Mouse (Mus musculus): Measurements from ENCODE around the gene Hoxc5. TPM values are rescaled to one million over a fixed set of nuclear protein-coding genes. Genes with fewer than 3 reads are reported as not detected.

Gene Hoxc5
- polyA plus RNA-seq, 1 experiment from 2014 or later, result 20.3 TPM

DNA sequence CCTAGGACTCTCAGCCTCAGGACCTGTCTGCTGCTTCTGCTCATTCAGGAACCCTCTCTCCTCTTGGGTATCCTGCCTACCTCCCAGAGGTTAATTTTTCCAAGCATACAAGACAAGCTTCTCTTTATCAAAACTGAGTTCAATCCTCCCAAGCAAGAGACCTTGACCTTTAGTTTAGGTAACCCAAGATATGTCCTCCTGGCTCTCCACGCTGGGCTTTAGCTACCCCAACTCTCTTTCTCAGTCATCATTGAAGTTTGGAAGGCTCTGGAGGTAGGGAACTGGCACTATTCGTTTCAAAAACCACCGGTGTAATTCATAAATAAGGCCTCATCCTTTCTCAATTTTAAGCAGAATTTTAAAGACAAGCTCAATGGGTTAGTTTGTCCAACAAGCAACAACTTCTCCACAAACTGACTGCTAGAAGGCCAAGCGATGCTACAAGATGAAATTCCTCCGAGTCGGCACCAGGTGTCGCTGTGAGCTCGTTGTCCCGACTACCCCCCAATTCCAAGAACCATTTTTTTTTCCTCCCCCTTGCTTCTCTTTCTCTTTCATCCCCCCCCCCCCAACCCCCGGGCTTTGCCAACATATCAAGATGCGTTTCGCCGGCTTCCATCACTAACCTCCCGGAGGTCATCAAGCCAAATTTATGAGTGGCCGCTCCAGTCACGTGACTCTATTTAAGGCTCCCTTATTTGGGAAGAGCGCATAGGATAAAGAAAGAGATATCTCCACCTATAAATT is 46.2 kb downstream of the Hoxc5 start:
- H3K9ac ChIP-seq (replicated peaks; ENCODE audit: low read depth, low read length), result no peak overlapping the region
- peaks cover 32% of the 10 kb centered on the region for H3K27me3 ChIP-seq (ENCODE audit: control insufficient read depth, insufficient read depth, low read length)
- WGBS, result 7% methylated on average over 17 of the region's 17 CpGs
- peaks cover 6% of the 10 kb centered on the region; the same call in 1 of the 2 replicates for H3K4me1 ChIP-seq (ENCODE audit: control insufficient read depth, insufficient read depth, low read length)
- no peaks in the 10 kb centered on the region for H3K36me3 ChIP-seq (ENCODE audit: control insufficient read depth, insufficient read depth, low read length)
- H3K9me3 ChIP-seq (ENCODE audit: control insufficient read depth, low read depth, low read length), result no peaks in the 10 kb centered on the region
- peak overlapping the region; percentile 45 for H3K4me2 ChIP-seq (replicated peaks; ENCODE audit: low read depth, low read length)
- H3K27ac ChIP-seq (ENCODE audit: low read length), result peak overlapping the region; percentile 89; the same call in 1 of the 2 replicates
- H3K4me3 ChIP-seq (ENCODE audit: low read depth, low read length), result peak overlapping the region; percentile 32
- no peak for ATAC-seq (ENCODE audit: insufficient number of reproducible peaks, insufficient read depth, low FRiP score, low read depth)

DNA sequence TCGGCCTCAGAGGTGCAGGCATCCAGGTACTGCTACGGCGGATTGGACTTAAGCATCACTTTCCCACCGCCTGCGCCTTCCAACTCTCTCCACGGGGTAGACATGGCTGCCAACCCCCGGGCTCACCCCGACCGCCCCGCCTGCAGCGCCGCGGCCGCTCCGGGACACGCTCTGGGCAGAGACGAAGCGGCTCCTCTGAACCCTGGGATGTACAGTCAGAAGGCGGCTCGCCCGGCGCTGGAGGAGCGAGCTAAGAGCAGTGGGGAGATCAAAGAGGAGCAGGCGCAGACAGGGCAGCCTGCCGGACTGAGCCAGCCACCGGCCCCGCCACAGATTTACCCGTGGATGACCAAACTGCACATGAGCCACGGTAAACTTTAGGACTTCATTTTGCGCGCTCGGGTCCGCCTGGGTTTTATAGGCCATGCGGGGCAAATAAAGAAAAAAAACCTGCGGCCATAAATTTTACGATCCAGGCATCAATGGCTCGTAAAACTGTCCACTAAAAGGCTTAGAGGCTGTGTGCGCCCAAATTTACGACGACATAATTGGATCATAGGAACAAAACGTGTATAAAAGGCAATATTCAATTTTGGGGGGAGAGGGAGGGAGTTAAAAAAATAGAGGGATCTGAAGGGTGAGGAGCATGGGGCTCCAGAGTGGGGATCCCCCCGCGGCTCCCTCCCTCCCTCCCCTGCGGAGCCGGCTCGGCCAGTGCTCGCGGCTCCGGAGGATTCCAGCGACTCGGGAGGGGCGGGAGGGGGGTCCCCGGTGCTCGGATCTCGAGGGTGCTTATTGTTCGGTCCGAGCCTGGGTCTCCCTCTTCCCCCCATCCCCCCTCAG is 47.1 kb downstream of the Hoxc5 start:
- H3K9me3 ChIP-seq (ENCODE audit: control insufficient read depth, low read depth, low read length), result no peaks in the 10 kb centered on the region
- peaks cover 23% of the 10 kb centered on the region for H3K27me3 ChIP-seq (ENCODE audit: control insufficient read depth, insufficient read depth, low read length)
- WGBS, result under 1% methylated on average over 56 of the region's 57 CpGs
- H3K4me1 ChIP-seq (ENCODE audit: control insufficient read depth, insufficient read depth, low read length), result peaks cover 6% of the 10 kb centered on the region; the same call in 1 of the 2 replicates
- no peaks in the 10 kb centered on the region for H3K36me3 ChIP-seq (ENCODE audit: control insufficient read depth, insufficient read depth, low read length)
- peak overlapping the region; percentile 65 for H3K9ac ChIP-seq (replicated peaks; ENCODE audit: low read depth, low read length)
- H3K27ac ChIP-seq (ENCODE audit: low read length), result peak overlapping the region; percentile 89
- H3K4me2 ChIP-seq (replicated peaks; ENCODE audit: low read depth, low read length), result peak overlapping the region; percentile 45
- H3K4me3 ChIP-seq (ENCODE audit: low read depth, low read length), result peak overlapping the region; percentile 32
- ATAC-seq (ENCODE audit: insufficient number of reproducible peaks, insufficient read depth, low FRiP score, low read depth), result peak; percentile 49

DNA sequence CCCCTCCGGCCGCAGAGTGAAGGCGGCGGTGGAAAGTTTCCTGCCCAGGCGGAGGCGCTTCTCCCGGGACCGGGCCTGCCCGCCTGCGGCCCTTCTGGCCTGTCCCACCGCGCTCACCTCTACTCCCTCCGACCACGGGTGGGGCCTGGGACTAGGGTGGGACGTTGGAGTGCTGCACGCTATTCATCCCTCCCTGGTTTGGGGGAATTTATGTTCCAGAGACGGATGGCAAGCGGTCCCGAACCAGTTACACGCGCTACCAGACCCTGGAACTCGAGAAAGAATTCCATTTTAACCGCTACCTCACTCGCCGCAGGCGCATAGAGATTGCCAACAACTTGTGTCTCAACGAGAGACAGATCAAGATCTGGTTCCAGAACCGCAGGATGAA is 47.8 kb downstream of the Hoxc5 start:
- Histone ChIP-seq H3K27me3 (ENCODE audit: control insufficient read depth, insufficient read depth, low read length) (peaks cover 21% of the 10 kb centered on the region), H3K27ac (ENCODE audit: low read length) (peak overlapping the region; percentile 89), H3K9me3 (ENCODE audit: control insufficient read depth, low read depth, low read length) (no peaks in the 10 kb centered on the region), H3K4me3 (ENCODE audit: low read depth, low read length) (peak overlapping the region; percentile 32), H3K36me3 (ENCODE audit: control insufficient read depth, insufficient read depth, low read length) (no peaks in the 10 kb centered on the region), H3K9ac (replicated peaks; ENCODE audit: low read depth, low read length) (peak overlapping the region; percentile 65), H3K4me1 (ENCODE audit: control insufficient read depth, insufficient read depth, low read length) (peaks cover 6% of the 10 kb centered on the region; the same call in 1 of the 2 replicates), H3K4me2 (replicated peaks; ENCODE audit: low read depth, low read length) (peak overlapping the region; percentile 45)
- 2% methylated on average over 28 of the region's 28 CpGs for WGBS
- no peak for ATAC-seq (ENCODE audit: insufficient number of reproducible peaks, insufficient read depth, low FRiP score, low read depth)

DNA sequence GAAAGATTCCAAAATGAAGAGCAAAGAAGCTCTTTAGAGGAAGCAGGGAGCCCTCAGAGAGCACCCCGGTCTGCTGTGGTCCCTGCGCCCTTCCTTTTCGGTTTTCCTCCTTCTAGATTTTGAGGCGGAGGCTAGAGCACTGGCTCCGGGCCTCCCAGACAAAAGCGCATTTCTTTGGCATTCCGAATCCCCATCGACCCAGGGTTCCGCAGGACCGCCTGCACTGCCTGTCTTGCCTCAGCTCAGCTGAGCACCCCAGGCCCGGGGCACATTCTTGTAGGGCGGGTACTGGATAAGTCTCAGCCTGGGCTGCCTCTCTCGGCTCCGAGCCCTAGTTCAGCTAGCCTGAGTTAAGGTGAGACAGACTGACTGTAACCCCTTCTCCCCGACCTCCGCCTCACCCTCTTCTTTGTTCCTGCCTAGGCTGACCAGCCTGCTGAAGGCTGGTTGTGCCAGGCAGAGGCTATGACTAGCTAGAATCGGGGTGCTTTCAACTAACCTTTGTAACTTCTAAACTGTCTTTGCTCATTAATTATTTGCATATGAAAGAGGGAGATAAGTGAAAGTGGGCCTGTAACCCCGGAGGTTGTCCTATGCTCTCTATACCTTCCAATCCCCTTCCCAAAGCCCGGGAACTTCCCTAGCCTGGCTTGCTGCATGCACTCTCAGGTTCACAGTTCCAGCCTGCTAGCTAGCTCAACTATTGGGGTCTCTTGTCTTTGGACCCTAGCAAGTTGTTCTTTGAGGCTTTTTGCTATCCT is 48.3 kb downstream of the Hoxc5 start:
- Histone ChIP-seq H3K27ac (ENCODE audit: low read length) (peak overlapping the region; percentile 89), H3K4me1 (ENCODE audit: control insufficient read depth, insufficient read depth, low read length) (peaks cover 6% of the 10 kb centered on the region; the same call in 1 of the 2 replicates), H3K4me2 (replicated peaks; ENCODE audit: low read depth, low read length) (peak overlapping the region; percentile 45), H3K9ac (replicated peaks; ENCODE audit: low read depth, low read length) (peak overlapping the region; percentile 65), H3K9me3 (ENCODE audit: control insufficient read depth, low read depth, low read length) (no peaks in the 10 kb centered on the region), H3K36me3 (ENCODE audit: control insufficient read depth, insufficient read depth, low read length) (no peaks in the 10 kb centered on the region), H3K27me3 (ENCODE audit: control insufficient read depth, insufficient read depth, low read length) (peaks cover 21% of the 10 kb centered on the region), H3K4me3 (ENCODE audit: low read depth, low read length) (peak overlapping the region; percentile 32)
- WGBS, result 14% methylated on average over 19 of the region's 19 CpGs
- ATAC-seq (ENCODE audit: insufficient number of reproducible peaks, insufficient read depth, low FRiP score, low read depth), result 0 out of 2 replicates have a peak, but pooled peaks have one; percentile 19

DNA sequence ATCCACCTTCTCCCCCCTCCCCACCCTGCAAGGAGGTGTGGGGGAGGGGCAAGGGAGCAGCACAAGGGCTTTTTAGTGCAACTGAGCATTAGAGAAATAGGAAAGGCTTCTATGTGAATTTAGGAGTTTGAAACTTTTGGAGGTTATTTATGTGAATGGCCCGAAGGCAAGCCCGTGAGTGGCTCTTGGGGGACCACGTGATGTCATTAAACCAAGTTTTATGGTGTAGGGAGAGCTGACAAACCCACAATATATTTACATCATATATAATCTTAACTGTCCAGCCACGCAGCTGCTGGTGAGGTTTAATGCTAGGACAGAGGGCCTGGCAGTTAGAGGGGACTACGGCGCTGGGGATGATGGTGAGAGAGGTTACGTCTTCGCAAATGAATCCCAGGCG is 51.4 kb downstream of the Hoxc5 start, which contains the start of gene Hoxc4:
TSS of gene Hoxc4 (plus strand) at position 299 of the 400 bp plus-strand sequence.
- no peak within 1 kb of the TSS; the same call in 1 of the 2 replicates for H3K9ac ChIP-seq (replicated peaks; ENCODE audit: low read depth, low read length)
- no peak for ATAC-seq (ENCODE audit: insufficient number of reproducible peaks, insufficient read depth, low FRiP score, low read depth)
- no peaks in the 10 kb centered on the region for H3K9me3 ChIP-seq (ENCODE audit: control insufficient read depth, low read depth, low read length)
- peak within 1 kb of the TSS; percentile 66 for H3K27ac ChIP-seq (ENCODE audit: low read length)
- H3K4me3 ChIP-seq (ENCODE audit: low read depth, low read length), result peak within 1 kb of the TSS; percentile 1; the same call in 1 of the 2 replicates
- H3K27me3 ChIP-seq (ENCODE audit: control insufficient read depth, insufficient read depth, low read length), result peaks cover 5% of the 10 kb centered on the region; the same call in 1 of the 2 replicates
- no peaks in the 10 kb centered on the region for H3K36me3 ChIP-seq (ENCODE audit: control insufficient read depth, insufficient read depth, low read length)
- 28% methylated on average over 9 of the region's 9 CpGs for WGBS
- peaks cover 6% of the 10 kb centered on the region; the same call in 1 of the 2 replicates for H3K4me1 ChIP-seq (ENCODE audit: control insufficient read depth, insufficient read depth, low read length)
- peak within 1 kb of the TSS; percentile 20; the same call in 1 of the 2 replicates for H3K4me2 ChIP-seq (replicated peaks; ENCODE audit: low read depth, low read length)

DNA sequence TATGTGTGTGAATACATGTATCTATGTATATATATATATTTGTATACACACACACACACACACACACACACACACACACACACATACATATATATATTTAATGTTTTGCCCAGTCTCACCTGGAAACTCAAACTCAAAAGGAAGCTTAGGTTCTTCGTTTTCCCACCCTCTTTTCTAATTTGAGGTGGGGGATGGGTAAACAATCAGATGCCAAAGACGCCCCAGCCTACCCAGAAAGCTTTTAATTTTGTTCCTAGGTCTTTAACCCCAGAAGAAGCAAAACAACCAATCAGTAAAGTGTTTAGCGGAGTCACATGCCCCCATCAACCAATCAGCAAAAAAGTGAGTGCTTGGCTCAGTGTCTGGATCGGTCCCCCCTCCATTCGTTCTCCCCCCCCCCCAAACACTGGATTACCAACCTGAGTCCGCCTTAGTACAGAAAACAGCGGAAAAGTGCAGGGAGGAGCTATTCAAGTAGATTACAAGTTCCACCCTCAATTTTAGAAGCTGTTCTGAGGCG is 53.7 kb downstream of the Hoxc5 start:
- Histone ChIP-seq H3K27ac (ENCODE audit: low read length) (no peak overlapping the region), H3K9ac (replicated peaks; ENCODE audit: low read depth, low read length) (no peak overlapping the region), H3K4me1 (ENCODE audit: control insufficient read depth, insufficient read depth, low read length) (peaks cover 6% of the 10 kb centered on the region; the same call in 1 of the 2 replicates), H3K4me2 (replicated peaks; ENCODE audit: low read depth, low read length) (peak overlapping the region; percentile 13), H3K9me3 (ENCODE audit: control insufficient read depth, low read depth, low read length) (no peaks in the 10 kb centered on the region), H3K27me3 (ENCODE audit: control insufficient read depth, insufficient read depth, low read length) (peaks cover 5% of the 10 kb centered on the region; the same call in 1 of the 2 replicates), H3K36me3 (ENCODE audit: control insufficient read depth, insufficient read depth, low read length) (no peaks in the 10 kb centered on the region), H3K4me3 (ENCODE audit: low read depth, low read length) (no peak overlapping the region)
- WGBS, result 10% methylated on average over 8 of the region's 8 CpGs
- no peak for ATAC-seq (ENCODE audit: insufficient number of reproducible peaks, insufficient read depth, low FRiP score, low read depth)

DNA sequence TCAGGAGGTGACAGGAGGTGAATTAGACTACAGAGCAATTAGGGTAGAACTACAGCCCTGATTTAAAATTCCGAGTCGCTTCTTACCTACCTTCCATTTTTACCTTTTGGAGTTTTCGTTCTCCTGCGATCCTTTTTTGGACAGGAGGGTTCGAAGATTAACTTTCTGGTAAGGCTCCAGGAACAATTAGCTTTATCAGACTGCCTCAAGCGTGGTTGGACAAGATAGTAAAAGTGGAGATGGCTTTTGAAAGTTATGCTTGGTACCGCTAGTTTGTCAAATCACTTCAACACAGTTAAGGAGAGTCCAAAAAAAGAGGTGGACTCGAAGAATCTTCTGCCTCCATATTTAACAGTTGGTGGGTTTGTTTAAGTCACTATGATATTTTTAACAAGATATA is 54.3 kb downstream of the Hoxc5 start:
- Histone ChIP-seq H3K4me2 (replicated peaks; ENCODE audit: low read depth, low read length) (peak overlapping the region; percentile 13), H3K27ac (ENCODE audit: low read length) (no peak overlapping the region), H3K27me3 (ENCODE audit: control insufficient read depth, insufficient read depth, low read length) (peaks cover 4% of the 10 kb centered on the region; the same call in 1 of the 2 replicates), H3K4me3 (ENCODE audit: low read depth, low read length) (no peak overlapping the region), H3K9ac (replicated peaks; ENCODE audit: low read depth, low read length) (no peak overlapping the region), H3K9me3 (ENCODE audit: control insufficient read depth, low read depth, low read length) (no peaks in the 10 kb centered on the region), H3K4me1 (ENCODE audit: control insufficient read depth, insufficient read depth, low read length) (peaks cover 6% of the 10 kb centered on the region; the same call in 1 of the 2 replicates), H3K36me3 (ENCODE audit: control insufficient read depth, insufficient read depth, low read length) (no peaks in the 10 kb centered on the region)
- no peak for ATAC-seq (ENCODE audit: insufficient number of reproducible peaks, insufficient read depth, low FRiP score, low read depth)
- WGBS, result 16% methylated on average over 8 of the region's 8 CpGs

All from stomach, embryonic 14.5 days (tissue).